Mouse (Mus musculus): ENCODE results near the gene Nol11. TPM values are rescaled to one million over a fixed set of nuclear protein-coding genes. Genes with fewer than 3 reads are reported as not detected.

The Nol11 gene
- polyA plus RNA-seq, 1 experiment from 2014 or later = 43.0 TPM

- Histone ChIP-seq H3K27ac (replicated peaks in 1 of 2; ENCODE audit: control insufficient read depth in 1 of 2, insufficient read depth in 1 of 2, low read depth in 2 of 2, low read length in 2 of 2) (peak overlapping the region; percentile 77 to 80), H3K27me3 (ENCODE audit: control insufficient read depth, insufficient read depth, low read length) (no peaks in the 10 kb centered on the region), H3K4me1 (ENCODE audit: control insufficient read depth in 2 of 2, insufficient read depth in 2 of 2, low read length in 2 of 2) (peaks cover 23 to 34% of the 10 kb centered on the region in 2 experiments), H3K9me3 (ENCODE audit: control insufficient read depth, low read length) (no peaks in the 10 kb centered on the region; the same call in 1 of the 2 replicates), H3K36me3 (ENCODE audit: control insufficient read depth, insufficient read depth, low read length) (no peaks in the 10 kb centered on the region), H3K4me3 (ENCODE audit: control insufficient read depth in 1 of 2, insufficient read depth in 1 of 2, low read depth in 1 of 2, low read length in 2 of 2) (no peak overlapping the region), H3K9ac (ENCODE audit: low read length) (peak overlapping the region; percentile 3; the same call in 1 of the 2 replicates), H3K4me2 (ENCODE audit: low read length) (no peak overlapping the region)
- peak; percentile 80; the same call in 1 of the 2 replicates for ATAC-seq (ENCODE audit: insufficient number of reproducible peaks, insufficient read depth, low FRiP score, low read depth)
- whole genome bisulfite sequencing = 27% methylated on average over 5 of the region's 5 CpGs
Observed at GRCm38 (mm10) chr11:107225301-107225700, 36.1 kb upstream of the Nol11 start.

- Histone ChIP-seq H3K27me3 (ENCODE audit: control insufficient read depth, insufficient read depth, low read length) (no peaks in the 10 kb centered on the region), H3K4me2 (ENCODE audit: low read length) (no peak overlapping the region), H3K27ac (replicated peaks in 1 of 2; ENCODE audit: control insufficient read depth in 1 of 2, insufficient read depth in 1 of 2, low read depth in 2 of 2, low read length in 2 of 2) (no peak overlapping the region), H3K4me3 (ENCODE audit: control insufficient read depth in 1 of 2, insufficient read depth in 1 of 2, low read depth in 1 of 2, low read length in 2 of 2) (no peak overlapping the region), H3K9me3 (ENCODE audit: control insufficient read depth, low read length) (no peaks in the 10 kb centered on the region; the same call in 1 of the 2 replicates), H3K4me1 (ENCODE audit: control insufficient read depth in 2 of 2, insufficient read depth in 2 of 2, low read length in 2 of 2) (peaks cover 23 to 34% of the 10 kb centered on the region in 2 experiments), H3K9ac (ENCODE audit: low read length) (no peak overlapping the region), H3K36me3 (ENCODE audit: control insufficient read depth, insufficient read depth, low read length) (no peaks in the 10 kb centered on the region)
- 61% methylated on average over 8 of the region's 8 CpGs for WGBS
- ATAC-seq (ENCODE audit: insufficient number of reproducible peaks, insufficient read depth, low FRiP score, low read depth) = no peak
Observed at GRCm38 (mm10) chr11:107223667-107224214, 34.6 kb upstream of the Nol11 start.

- Histone ChIP-seq H3K4me1 (ENCODE audit: control insufficient read depth in 2 of 2, insufficient read depth in 2 of 2, low read length in 2 of 2) (peaks cover 23 to 34% of the 10 kb centered on the region in 2 experiments), H3K4me2 (ENCODE audit: low read length) (peak overlapping the region; percentile 6; the same call in 1 of the 2 replicates), H3K4me3 (ENCODE audit: control insufficient read depth in 1 of 2, insufficient read depth in 1 of 2, low read depth in 1 of 2, low read length in 2 of 2) (no peak overlapping the region), H3K27ac (replicated peaks in 1 of 2; ENCODE audit: control insufficient read depth in 1 of 2, insufficient read depth in 1 of 2, low read depth in 2 of 2, low read length in 2 of 2) (peak overlapping the region; percentile 9 to 31; a peak in 3 of 4 replicates), H3K9me3 (ENCODE audit: control insufficient read depth, low read length) (no peaks in the 10 kb centered on the region; the same call in 1 of the 2 replicates), H3K36me3 (ENCODE audit: control insufficient read depth, insufficient read depth, low read length) (no peaks in the 10 kb centered on the region), H3K27me3 (ENCODE audit: control insufficient read depth, insufficient read depth, low read length) (no peaks in the 10 kb centered on the region), H3K9ac (ENCODE audit: low read length) (no peak overlapping the region)
- ATAC-seq (ENCODE audit: insufficient number of reproducible peaks, insufficient read depth, low FRiP score, low read depth) = no peak
- 80% methylated on average over 1 of the region's 1 CpGs for WGBS
Observed at GRCm38 (mm10) chr11:107223169-107223561, 34.0 kb upstream of the Nol11 start.

GRCm38 (mm10) chr11:107222531-107223168 is 33.5 kb upstream of the Nol11 start:
- Histone ChIP-seq H3K4me1 (ENCODE audit: control insufficient read depth in 2 of 2, insufficient read depth in 2 of 2, low read length in 2 of 2) (peaks cover 23 to 34% of the 10 kb centered on the region in 2 experiments), H3K4me3 (ENCODE audit: control insufficient read depth in 1 of 2, insufficient read depth in 1 of 2, low read depth in 1 of 2, low read length in 2 of 2) (no peak overlapping the region), H3K4me2 (ENCODE audit: low read length) (peak overlapping the region; percentile 6; the same call in 1 of the 2 replicates), H3K9me3 (ENCODE audit: control insufficient read depth, low read length) (no peaks in the 10 kb centered on the region; the same call in 1 of the 2 replicates), H3K27me3 (ENCODE audit: control insufficient read depth, insufficient read depth, low read length) (no peaks in the 10 kb centered on the region), H3K36me3 (ENCODE audit: control insufficient read depth, insufficient read depth, low read length) (no peaks in the 10 kb centered on the region), H3K27ac (replicated peaks in 1 of 2; ENCODE audit: control insufficient read depth in 1 of 2, insufficient read depth in 1 of 2, low read depth in 2 of 2, low read length in 2 of 2) (peak overlapping the region; percentile 28 to 31; a peak in 3 of 4 replicates), H3K9ac (ENCODE audit: low read length) (no peak overlapping the region)
- ATAC-seq (ENCODE audit: insufficient number of reproducible peaks, insufficient read depth, low FRiP score, low read depth) = no peak
- 41% methylated on average over 12 of the region's 12 CpGs for WGBS

GRCm38 (mm10) chr11:107215111-107215510 is 25.9 kb upstream of the Nol11 start:
- 78% methylated on average over 9 of the region's 9 CpGs for WGBS
- H3K9ac ChIP-seq (ENCODE audit: low read length) = no peak overlapping the region
- no peaks in the 10 kb centered on the region for H3K9me3 ChIP-seq (ENCODE audit: control insufficient read depth, low read length)
- no peak for ATAC-seq (ENCODE audit: insufficient number of reproducible peaks, insufficient read depth, low FRiP score, low read depth)
- no peak overlapping the region for H3K27ac ChIP-seq (replicated peaks in 1 of 2; ENCODE audit: control insufficient read depth in 1 of 2, insufficient read depth in 1 of 2, low read depth in 2 of 2, low read length in 2 of 2)
- no peaks in the 10 kb centered on the region for H3K4me1 ChIP-seq (ENCODE audit: control insufficient read depth in 2 of 2, insufficient read depth in 2 of 2, low read length in 2 of 2)
- no peaks in the 10 kb centered on the region for H3K27me3 ChIP-seq (ENCODE audit: control insufficient read depth, insufficient read depth, low read length)
- H3K4me2 ChIP-seq (ENCODE audit: low read length) = no peak overlapping the region
- no peak overlapping the region for H3K4me3 ChIP-seq (ENCODE audit: control insufficient read depth in 1 of 2, insufficient read depth in 1 of 2, low read depth in 1 of 2, low read length in 2 of 2)
- H3K36me3 ChIP-seq (ENCODE audit: control insufficient read depth, insufficient read depth, low read length) = peaks cover 4% of the 10 kb centered on the region; the same call in 1 of the 2 replicates

GRCm38 (mm10) chr11:107213745-107214144 is 24.6 kb upstream of the Nol11 start:
- H3K4me2 ChIP-seq (ENCODE audit: low read length) = no peak overlapping the region
- no peaks in the 10 kb centered on the region for H3K27me3 ChIP-seq (ENCODE audit: control insufficient read depth, insufficient read depth, low read length)
- H3K9ac ChIP-seq (ENCODE audit: low read length) = no peak overlapping the region
- H3K27ac ChIP-seq (replicated peaks in 1 of 2; ENCODE audit: control insufficient read depth in 1 of 2, insufficient read depth in 1 of 2, low read depth in 2 of 2, low read length in 2 of 2) = no peak overlapping the region
- no peaks in the 10 kb centered on the region for H3K4me1 ChIP-seq (ENCODE audit: control insufficient read depth in 2 of 2, insufficient read depth in 2 of 2, low read length in 2 of 2)
- WGBS = 69% methylated on average over 5 of the region's 5 CpGs
- no peaks in the 10 kb centered on the region for H3K9me3 ChIP-seq (ENCODE audit: control insufficient read depth, low read length)
- H3K4me3 ChIP-seq (ENCODE audit: control insufficient read depth in 1 of 2, insufficient read depth in 1 of 2, low read depth in 1 of 2, low read length in 2 of 2) = no peak overlapping the region
- peaks cover 4% of the 10 kb centered on the region; the same call in 1 of the 2 replicates for H3K36me3 ChIP-seq (ENCODE audit: control insufficient read depth, insufficient read depth, low read length)
- no peak for ATAC-seq (ENCODE audit: insufficient number of reproducible peaks, insufficient read depth, low FRiP score, low read depth)

- no peak overlapping the region for H3K9ac ChIP-seq (ENCODE audit: low read length)
- no peak overlapping the region for H3K27ac ChIP-seq (replicated peaks in 1 of 2; ENCODE audit: control insufficient read depth in 1 of 2, insufficient read depth in 1 of 2, low read depth in 2 of 2, low read length in 2 of 2)
- H3K4me3 ChIP-seq (ENCODE audit: control insufficient read depth in 1 of 2, insufficient read depth in 1 of 2, low read depth in 1 of 2, low read length in 2 of 2) = no peak overlapping the region
- peaks cover 4% of the 10 kb centered on the region; the same call in 1 of the 2 replicates for H3K36me3 ChIP-seq (ENCODE audit: control insufficient read depth, insufficient read depth, low read length)
- no peak overlapping the region for H3K4me2 ChIP-seq (ENCODE audit: low read length)
- ATAC-seq (ENCODE audit: insufficient number of reproducible peaks, insufficient read depth, low FRiP score, low read depth) = no peak
- no peaks in the 10 kb centered on the region for H3K4me1 ChIP-seq (ENCODE audit: control insufficient read depth in 2 of 2, insufficient read depth in 2 of 2, low read length in 2 of 2)
- no peaks in the 10 kb centered on the region for H3K27me3 ChIP-seq (ENCODE audit: control insufficient read depth, insufficient read depth, low read length)
- 73% methylated on average over 13 of the region's 13 CpGs for WGBS
- no peaks in the 10 kb centered on the region for H3K9me3 ChIP-seq (ENCODE audit: control insufficient read depth, low read length)
Observed at GRCm38 (mm10) chr11:107209818-107210217, 20.6 kb upstream of the Nol11 start.

Measured in heart, embryonic 14.5 days (tissue).